Mouse (Mus musculus): ENCODE measurements around the gene Smoc1.

Gene Smoc1

GRCm38 (mm10) chr12:81024993-81025392, 1.6 kb upstream of the Smoc1 start:
- no peak for DNase-seq (ENCODE audit: low spot score)

DNA sequence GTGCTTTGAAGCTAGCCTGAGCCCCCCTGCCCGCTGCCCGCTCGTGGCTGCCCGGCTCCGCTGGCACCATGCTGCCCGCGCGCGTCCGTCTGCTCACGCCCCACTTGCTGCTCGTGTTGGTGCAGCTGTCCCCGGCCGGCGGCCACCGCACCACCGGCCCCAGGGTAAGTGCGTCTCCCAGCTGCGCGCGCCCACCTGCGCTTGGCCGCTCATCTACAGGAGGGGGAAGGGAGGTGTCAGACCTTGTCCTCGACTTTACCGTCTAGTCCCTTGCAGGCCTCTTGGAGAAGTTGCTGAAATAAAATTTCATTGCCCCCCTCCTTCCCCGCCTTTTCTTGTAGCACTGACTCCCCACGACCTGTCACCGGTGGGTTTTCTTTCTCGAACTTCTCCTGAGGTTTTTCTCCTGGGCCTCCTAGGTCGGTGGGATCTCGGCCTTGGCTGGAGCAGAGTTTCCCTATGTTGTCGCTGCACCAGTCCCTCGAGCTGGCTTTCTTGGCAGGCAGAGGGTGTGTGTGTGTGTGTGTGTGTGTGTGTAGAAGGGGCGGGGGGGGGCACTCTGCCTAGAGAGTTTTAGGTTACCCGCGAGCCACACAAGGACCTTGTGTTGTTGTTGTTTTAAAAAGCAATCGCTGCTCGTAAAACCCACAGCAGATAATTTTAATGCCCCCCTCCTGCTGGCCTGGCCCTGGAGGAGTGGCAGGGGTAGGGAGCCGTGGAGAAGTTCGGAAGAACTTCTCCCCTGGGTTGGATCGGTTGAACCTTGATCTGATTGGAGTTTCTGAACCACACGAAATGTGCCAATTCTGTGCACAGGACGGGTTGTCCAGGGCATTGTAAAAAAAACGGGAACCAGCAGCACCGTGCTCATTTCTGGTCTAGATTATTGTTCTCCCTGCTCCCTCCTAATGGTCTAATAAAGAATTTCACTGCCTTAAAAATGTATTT, 661 bp downstream of the Smoc1 start:
- no peak for DNase-seq (ENCODE audit: low spot score)

DNA sequence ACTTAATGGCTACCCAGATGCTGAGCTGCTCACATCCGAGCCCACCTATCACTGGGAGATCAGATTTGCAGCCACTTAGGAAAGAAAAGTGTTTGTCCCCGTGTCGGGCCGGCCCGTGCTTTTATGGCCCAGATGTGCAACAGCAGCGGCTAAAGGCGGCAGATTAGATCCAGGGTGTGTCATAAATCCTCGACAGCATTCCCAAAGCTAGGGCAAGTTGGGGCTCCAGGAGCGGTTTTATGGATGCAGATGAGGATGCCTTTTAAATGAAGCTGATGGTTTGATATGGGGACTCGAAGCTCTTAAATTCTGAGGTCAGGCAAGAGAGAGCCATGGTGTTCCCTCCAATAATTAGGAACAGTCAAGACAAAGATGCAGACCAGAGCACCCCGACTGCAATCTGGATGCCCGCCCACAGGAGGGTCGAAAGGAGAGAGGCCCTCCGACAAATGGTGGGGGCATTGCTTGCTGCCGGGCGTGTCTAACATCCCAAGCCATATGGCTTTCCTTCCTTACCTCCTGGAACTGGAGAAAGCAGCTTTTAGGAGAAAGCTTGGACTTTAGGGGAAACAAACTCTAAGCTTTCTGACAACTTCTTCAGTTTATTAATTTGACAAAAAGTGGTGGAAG, 1.8 kb downstream of the Smoc1 start:
- no peak for DNase-seq (ENCODE audit: low spot score)

DNA sequence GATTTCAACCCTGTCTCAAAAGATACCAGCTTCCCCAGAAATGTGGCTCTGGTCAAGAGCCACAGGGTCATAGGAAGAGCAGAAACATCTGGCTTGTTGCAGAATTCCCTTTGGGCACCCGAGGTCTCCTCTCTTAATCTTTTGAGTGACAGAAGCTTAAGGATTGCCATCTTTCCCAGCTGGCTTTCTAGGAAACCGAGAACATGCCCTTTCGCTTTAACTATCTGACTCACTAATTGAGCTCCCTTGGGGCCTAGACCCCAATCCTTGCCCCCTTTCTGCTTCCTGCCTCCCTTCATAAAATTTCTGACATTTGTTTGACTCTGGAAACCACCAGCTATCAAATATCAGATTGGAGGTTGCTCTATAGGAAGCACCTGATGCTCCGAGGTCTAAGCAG, 3.1 kb downstream of the Smoc1 start:
- DNase-seq (ENCODE audit: low spot score) = no peak

GRCm38 (mm10) chr12:81031579-81031978, 5.0 kb downstream of the Smoc1 start:
- no peak for DNase-seq (ENCODE audit: low spot score)

DNA sequence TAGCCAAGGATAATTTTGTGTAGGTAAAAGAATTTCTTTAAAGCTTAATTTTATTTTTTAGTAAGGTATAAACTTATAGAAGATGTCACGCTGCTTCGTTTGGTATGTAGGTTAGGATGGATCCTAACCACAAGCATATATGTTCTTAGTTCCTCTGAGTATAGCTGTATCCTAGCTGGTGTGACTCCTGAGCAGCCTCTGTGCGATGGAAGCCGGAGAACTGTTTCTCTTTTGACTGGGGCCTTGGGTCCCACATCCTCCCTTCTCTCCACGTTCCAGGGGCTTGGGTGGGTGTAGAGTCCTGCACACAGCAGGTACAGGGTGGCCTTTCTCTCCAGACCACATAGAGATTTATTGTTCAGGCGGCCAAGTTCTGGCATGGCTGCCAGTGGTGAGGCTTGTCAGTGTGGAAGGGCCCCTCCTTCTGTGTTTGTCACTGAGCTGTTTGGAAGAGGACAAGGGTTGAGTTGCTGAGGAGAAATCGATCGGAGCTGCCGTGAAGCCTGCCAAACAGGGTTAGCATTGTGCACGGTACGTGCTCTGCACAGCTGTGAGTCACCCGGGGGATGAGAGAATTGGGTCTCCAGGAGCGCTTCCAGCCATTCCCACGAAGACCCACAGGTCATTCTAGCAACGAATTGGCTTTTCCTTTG, 6.9 kb downstream of the Smoc1 start:
- peak; percentile 47 for DNase-seq (ENCODE audit: low spot score)

DNA sequence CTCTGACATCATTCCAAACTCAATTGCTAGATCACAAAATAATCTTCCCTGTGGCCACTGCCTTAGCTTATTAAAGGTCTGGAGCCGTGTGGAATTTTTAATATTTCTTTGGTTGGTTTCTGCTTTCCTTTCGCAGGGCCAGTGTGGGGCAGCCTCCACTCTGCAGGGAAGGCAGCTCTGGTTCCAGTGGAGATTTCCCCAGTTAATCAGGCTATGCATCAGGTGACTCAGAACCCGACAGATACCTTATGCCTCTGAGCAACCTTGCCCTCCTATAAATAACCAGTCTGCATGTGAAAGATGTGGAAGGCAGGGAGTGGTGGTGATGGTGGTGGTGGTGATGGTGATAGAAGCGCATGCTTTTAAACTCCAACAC, 7.4 kb downstream of the Smoc1 start:
- DNase-seq (ENCODE audit: low spot score) = no peak

DNA sequence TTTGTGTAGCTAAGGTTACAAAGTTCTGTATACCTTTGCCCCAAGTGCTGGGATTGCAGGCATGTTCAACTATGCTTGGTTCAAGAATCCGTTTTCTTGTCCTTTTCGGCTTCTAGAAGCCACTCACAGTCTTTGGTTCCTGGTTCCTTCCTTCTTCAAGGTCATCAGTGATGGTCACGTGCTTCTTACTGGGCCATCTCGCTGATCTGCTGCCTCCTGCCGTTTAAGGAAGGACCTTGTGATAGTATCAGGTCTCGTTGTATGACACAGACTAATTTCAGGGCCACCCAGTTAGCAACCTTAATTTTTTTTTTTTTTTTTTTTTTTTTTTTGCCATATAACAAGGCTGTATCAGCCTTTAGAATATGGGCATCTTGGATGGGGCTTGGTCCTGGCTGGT, 9.2 kb downstream of the Smoc1 start:
- no peak for DNase-seq (ENCODE audit: low spot score)

DNA sequence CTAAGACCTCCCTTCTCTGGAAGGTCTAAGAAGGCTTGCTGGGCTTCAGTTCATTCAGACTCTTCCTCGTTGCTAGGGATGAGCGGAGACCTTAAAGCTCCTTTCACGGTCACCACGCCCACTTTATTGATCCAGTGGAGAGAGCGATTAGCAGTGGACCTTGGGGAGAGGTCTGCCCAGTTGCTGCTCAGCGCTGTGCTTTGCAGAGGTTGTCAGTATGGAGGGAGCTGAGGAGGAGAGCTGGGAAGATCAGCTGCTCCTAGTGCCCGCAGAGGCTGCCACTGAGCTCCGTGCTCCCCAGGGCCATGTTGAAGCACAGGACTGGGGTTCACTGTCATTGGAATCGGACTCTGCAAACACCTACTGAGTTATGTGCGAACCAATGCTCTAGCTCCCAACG, 17.0 kb downstream of the Smoc1 start:
- peak; percentile 58 for DNase-seq (ENCODE audit: low spot score)

GRCm38 (mm10) chr12:81046926-81047325, 20.3 kb downstream of the Smoc1 start:
- DNase-seq (ENCODE audit: low spot score) = no peak

DNA sequence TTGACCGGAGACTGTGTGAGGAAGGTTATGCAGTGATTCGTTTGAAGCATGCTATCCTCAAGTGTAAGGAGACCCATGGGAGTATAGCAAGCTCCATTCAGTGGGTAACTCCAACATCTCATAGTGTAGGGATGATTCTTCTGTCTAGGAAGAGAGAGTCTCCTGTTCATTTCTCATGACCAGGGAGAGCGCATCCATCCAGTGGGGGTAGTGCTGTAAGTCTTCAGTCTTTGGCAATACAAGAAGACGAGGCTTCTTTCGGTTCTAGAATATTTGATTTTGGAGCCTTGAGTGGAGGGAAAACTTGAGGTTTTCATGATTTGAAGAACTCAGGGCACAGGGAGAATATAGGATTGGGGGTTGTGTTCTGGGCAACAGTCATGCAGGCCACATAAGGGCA, 23.1 kb downstream of the Smoc1 start:
- DNase-seq (ENCODE audit: low spot score) = no peak

GRCm38 (mm10) chr12:81055000-81055705, 28.5 kb downstream of the Smoc1 start:
- no peak for DNase-seq (ENCODE audit: low spot score)

GRCm38 (mm10) chr12:81055811-81056210, 29.2 kb downstream of the Smoc1 start:
- no peak for DNase-seq (ENCODE audit: low spot score)

DNA sequence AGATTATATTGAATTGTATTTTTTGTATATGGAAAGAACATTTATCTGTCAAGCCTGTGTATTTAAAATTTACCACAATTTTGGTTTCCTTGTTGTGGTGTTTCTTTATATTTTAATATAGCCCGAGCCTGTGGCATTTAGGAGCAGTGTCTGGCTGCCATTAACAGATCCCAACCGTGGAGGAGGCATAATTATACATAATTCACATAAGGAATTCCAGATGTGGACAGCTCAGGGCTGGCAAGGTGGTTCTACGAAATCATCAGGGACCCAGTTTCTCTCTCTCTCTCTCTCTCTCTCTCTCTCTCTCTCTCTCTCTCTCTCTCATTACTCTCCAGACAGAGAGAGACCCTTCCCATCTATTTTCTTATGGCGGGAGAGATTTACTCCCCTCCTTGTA, 31.0 kb downstream of the Smoc1 start:
- DNase-seq (ENCODE audit: low spot score) = no peak

- DNase-seq (ENCODE audit: low spot score) = no peak
Observed at GRCm38 (mm10) chr12:81058561-81058960, 32.0 kb downstream of the Smoc1 start.

DNA sequence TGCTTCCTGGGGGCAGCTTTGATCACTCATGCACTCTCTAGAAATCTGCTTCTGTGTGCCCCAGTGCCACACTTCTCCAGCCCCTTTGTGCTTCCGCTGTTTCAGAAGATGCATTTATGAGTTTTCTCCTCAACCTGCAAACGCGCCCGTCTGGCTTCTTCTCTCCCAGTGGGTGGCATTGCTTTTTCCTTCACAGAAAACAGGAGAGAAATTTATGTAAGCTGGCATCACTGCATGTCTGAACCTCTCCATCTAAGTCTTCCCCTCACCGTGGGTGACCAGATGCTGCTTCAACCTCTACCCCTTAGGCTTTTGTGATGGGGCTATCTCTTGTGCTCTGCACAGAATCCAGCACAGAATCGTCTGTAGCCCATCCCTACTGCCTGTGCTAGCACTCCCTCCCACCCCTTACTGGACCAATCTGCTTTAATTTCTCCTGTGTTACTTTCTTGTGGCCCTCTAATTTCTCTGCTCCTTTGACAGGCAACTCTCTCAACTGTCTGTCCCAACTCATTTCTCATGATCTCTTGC, 35.3 kb downstream of the Smoc1 start:
- DNase-seq (ENCODE audit: low spot score) = no peak

- DNase-seq (ENCODE audit: low spot score) = no peak
Observed at GRCm38 (mm10) chr12:81063336-81063955, 36.8 kb downstream of the Smoc1 start.

DNA sequence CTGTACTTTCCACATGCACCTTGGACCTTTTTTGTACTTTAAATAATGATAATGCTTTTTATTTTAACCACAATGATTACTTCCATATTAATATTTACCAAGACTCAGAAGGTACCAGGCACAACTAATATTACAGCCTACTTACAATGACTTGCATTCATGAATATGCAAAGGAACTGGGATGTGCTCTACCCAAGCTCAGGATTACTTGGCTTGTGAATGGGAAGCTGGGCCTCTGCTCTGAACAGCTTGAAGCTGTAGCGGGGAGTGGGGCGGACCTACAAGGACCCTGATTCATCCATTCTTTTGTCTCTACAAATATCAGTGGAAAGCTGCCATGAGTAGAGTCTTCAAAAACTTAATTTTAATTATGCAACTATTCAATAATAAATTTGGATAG, 47.5 kb downstream of the Smoc1 start:
- DNase-seq (ENCODE audit: low spot score) = no peak

DNA sequence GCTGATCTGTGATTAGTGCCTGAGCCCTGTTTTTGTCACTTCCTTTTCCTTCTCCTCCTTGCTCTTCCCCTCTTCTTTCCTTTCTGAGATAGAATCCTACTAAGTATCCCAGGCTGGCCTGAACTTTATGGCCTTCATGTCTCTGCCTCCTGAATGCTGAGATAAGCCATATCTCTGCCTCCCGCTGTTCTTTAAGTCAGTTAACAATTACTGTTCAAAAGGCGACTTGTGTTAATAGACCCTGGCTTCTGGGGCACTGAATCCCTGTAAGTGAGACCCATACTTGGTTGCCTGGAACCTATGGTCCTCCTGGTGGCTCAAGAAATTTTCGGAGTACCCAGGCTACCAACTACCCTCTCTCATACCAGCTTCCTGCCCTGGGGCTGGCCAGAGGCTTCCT, 48.3 kb downstream of the Smoc1 start:
- DNase-seq (ENCODE audit: low spot score) = no peak

- DNase-seq (ENCODE audit: low spot score) = no peak
Observed at GRCm38 (mm10) chr12:81077953-81078646, 51.5 kb downstream of the Smoc1 start.

DNA sequence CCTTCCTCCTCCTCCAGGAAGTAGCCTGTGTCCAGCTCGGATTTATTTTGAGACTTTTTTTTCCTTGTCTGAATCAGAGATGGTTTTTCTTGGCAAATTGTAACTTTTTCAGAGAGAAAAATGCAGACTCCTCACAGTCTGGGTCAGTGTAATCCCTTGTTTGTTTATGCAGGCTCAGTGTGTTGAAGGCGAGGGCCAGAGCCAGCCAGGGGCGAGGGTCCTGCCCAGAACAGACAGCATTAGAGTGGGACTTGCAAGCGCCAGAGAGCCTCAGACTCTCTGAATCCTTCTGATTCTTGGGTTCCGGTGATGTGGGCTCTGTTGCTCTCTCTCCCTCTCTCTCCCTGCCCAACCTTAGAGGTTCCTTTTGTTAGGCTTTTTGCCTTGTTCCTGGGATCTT, 53.7 kb downstream of the Smoc1 start:
- no peak for DNase-seq (ENCODE audit: low spot score)

All from retina, embryonic 14.5 days (tissue).